Mouse (Mus musculus) embryonic fibroblast, embryonic 13.5 days (primary cell): ENCODE measurements at regions not wholly inside any gene's neighbourhood (a gene's known extent, or its start where the extent isn't known, plus 50 kb on each side); places are given as distances from the start of the nearest gene placed in this dataset.

Experiments
- CTCF ChIP-seq: IDR thresholded peaks from 2 replicates; pipeline ENCODE4 v1.5.1; 2011; ENCODE audit warnings: mild to moderate bottlenecking, control low read depth, low read length, moderate library complexity, borderline replicate concordance; ENCODE audit not compliant: insufficient read depth
- POLR2A ChIP-seq: IDR thresholded peaks from 2 replicates; pipeline ENCODE4 v1.6.1; 2011; ENCODE audit warnings: low read depth, mild to moderate bottlenecking, control low read depth, low read length, moderate library complexity

GRCm38 (mm10) chr11:65360729-65361128 is 90.9 kb upstream of the Myocd start:
- TF ChIP-seq CTCF (no peak), POLR2A (no peak)
